In the genomic region with DNA sequence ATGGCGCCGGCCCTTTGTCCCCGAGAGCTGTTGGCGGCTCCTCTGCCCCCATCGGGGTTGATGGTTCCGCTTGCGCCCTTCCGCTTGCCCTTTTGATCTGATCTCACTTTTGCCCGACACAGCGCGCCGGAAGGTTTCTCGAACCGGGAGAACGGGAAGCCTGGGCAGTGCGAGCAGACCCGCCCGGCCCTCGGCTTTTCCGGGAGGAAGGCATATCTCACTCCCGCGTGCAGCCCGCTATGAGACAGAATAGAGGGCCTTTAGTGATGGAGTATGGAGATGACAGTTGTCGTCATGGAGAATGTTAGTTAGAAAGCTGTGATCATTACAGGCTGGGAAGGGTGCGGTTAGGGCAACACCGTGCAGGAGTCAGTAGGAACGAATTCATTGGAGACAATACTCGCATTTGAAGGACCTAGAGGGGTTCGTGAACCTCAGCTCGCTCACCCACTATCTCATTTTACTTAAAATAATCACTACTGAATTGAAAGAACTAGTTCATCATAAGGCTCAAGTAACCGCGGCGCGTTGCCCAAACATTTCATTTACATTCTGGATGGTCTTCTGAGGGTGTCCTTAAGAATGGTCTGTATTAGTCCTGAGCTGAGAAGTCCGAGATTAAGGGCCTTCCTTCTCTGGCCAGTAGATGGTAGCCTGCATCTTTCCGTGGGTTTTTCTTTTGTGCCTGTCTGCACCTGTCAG, we compare ENCODE assay signal across 8 mouse cellular contexts.
A peak's percentile ranks its signal among the peaks of the same experiment; 100 is the strongest.
DNase-seq lines count a peak whose midpoint lies in the region; ATAC-seq lines count a peak whose summit lies in the region.

No protein-coding gene starts in this region.

- intact Hi-C loops in heart, postnatal 14 days (cut with DNase I), result loop anchor here (5.0 to 10.0 kb wide), 2 partner anchors 122 to 244 kb away; a partner anchor contains a TSS

- peak overlapping the region; percentile 80 for H3K9ac ChIP-seq in heart, embryonic 12.5 days

- WGBS in heart, embryonic 12.5 days, result under 1% methylated on average over 36 of the region's 36 CpGs
- WGBS in hindbrain, embryonic 10.5 days, result under 1% methylated on average over 36 of the region's 36 CpGs

- H3K36me3 ChIP-seq in heart, embryonic 12.5 days, result peaks cover 19% of the 10 kb centered on the region
- peaks cover 24% of the 10 kb centered on the region; the same call in 1 of the 2 replicates for H3K36me3 ChIP-seq in hindbrain, embryonic 10.5 days

- peaks cover 16% of the 10 kb centered on the region for H3K4me1 ChIP-seq in heart, embryonic 12.5 days (replicated peaks)
- no peaks in the 10 kb centered on the region for H3K4me1 ChIP-seq in brown adipose tissue, adult 24 weeks (ENCODE audit: control insufficient read depth, insufficient read depth, insufficient read length, low read length)
- H3K4me1 ChIP-seq in hindbrain, embryonic 10.5 days (replicated peaks), result peaks cover 19% of the 10 kb centered on the region

- no peaks in the 10 kb centered on the region for H3K27me3 ChIP-seq in heart, embryonic 12.5 days (replicated peaks)
- H3K27me3 ChIP-seq in hindbrain, embryonic 10.5 days (ENCODE audit: insufficient read depth, poor library complexity, severe bottlenecking), result no peaks in the 10 kb centered on the region

- H3K4me2 ChIP-seq in heart, embryonic 12.5 days, result peak overlapping the region; percentile 93

- H3K27ac ChIP-seq in heart, embryonic 12.5 days (ENCODE audit: poor library complexity, severe bottlenecking), result peak overlapping the region; percentile 99
- H3K27ac ChIP-seq in brown adipose tissue, adult 24 weeks (replicated peaks; ENCODE audit: low read depth, low read length), result peak overlapping the region; percentile 92
- H3K27ac ChIP-seq in hindbrain, embryonic 10.5 days, result peak overlapping the region; percentile 99

- ATAC-seq in heart, embryonic 12.5 days (ENCODE audit: insufficient number of reproducible peaks, low FRiP score), result peak; percentile 74
- peak; percentile 24 for ATAC-seq in megakaryocyte progenitor cell, adult 5-6 weeks (replicated peaks; ENCODE audit: poor library complexity)

- DNase-seq in heart, postnatal 14 days, result no peak
- DNase-seq in 416B (ENCODE audit: low read depth), result peak; percentile 84
- no peak for DNase-seq in hindbrain, embryonic 10.5 days (ENCODE audit: low spot score)
- no peak for DNase-seq in adrenal gland, postnatal 4 days (ENCODE audit: low spot score in 2 of 2)
- DNase-seq in yolk sac, embryonic 10.5 days (ENCODE audit: low spot score), result no peak

- H3K4me3 ChIP-seq in heart, embryonic 12.5 days, result peak overlapping the region; percentile 92
- H3K4me3 ChIP-seq in brown adipose tissue, adult 24 weeks (ENCODE audit: insufficient read depth, low read depth, low read length), result peak overlapping the region; percentile 71
- H3K4me3 ChIP-seq in hindbrain, embryonic 10.5 days, result peak overlapping the region; percentile 79

- no peaks in the 10 kb centered on the region for H3K9me3 ChIP-seq in heart, embryonic 12.5 days (replicated peaks)
- H3K9me3 ChIP-seq in hindbrain, embryonic 10.5 days, result no peaks in the 10 kb centered on the region
